Mouse (Mus musculus): Measurements from ENCODE around the gene Wdr17. TPM values are rescaled to one million over a fixed set of nuclear protein-coding genes. Genes with fewer than 3 reads are reported as not detected.

The Wdr17 gene
- total RNA-seq (2012; rRNA removed): 1.1 and 1.2 TPM in 2 replicates

DNA sequence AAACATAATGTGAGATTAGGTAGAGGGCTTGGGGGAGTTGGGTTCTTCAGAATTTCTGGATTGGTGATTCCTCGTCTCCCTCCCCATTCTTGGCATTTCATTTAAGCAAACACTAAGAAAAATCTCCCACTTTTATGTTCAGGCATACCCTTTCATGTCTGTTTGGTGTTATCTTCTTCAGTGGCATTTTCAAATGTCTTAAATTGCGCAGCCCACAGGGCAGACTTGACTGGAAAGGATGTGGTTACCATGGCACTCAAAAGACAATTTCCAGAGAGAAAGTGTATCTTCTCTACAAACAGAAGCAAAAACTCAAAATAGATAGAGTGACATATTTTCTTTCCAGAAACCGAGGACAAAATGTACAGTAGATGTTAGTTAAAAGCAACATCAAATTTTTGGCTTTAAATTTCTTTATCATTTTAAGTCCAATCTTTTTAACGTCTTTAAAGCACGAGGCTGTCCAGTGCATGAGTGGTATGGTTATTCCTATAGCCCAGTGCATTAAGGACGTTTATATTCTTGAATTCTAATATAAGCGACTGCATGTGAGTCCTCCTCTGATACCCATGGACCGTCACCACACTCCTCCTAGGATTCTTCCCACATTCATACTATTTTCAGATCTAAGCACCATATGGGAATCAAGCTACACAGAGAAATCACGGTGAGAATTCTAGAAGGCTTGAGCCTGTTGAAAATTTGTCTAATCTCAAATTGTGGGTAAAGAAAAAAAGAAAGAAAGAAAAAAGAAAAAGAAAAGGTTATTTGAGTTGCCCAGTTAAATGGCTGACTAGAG, at the start of gene Wdr17:
Wdr17 (minus strand) TSS at position 198 of the 799 bp plus-strand sequence.
- Histone ChIP-seq H3K4me3 (ENCODE audit: insufficient read depth in 1 of 2, low read depth in 1 of 2, low read length in 2 of 2, poor library complexity in 1 of 2, severe bottlenecking in 1 of 2) (no peak within 1 kb of the TSS), H3K9ac (ENCODE audit: insufficient read depth, low read depth, low read length, poor library complexity, severe bottlenecking) (no peak within 1 kb of the TSS), H3K27ac (ENCODE audit: insufficient read depth, low read depth, low read length, poor library complexity, severe bottlenecking) (no peak within 1 kb of the TSS), H3K36me3 (ENCODE audit: control insufficient read depth, insufficient read depth, low read length, poor library complexity, severe bottlenecking) (no peaks in the 10 kb centered on the region), H3K4me1 (ENCODE audit: control insufficient read depth in 2 of 2, insufficient read depth in 2 of 2, low read length in 2 of 2, poor library complexity in 1 of 2) (no peaks in the 10 kb centered on the region), H3K9me3 (ENCODE audit: control insufficient read depth, insufficient read depth, low read depth, low read length) (no peaks in the 10 kb centered on the region)
- in situ Hi-C loops (cut with MboI; ENCODE audit: low sequenced_read_pairs in 2 of 2, unreplicated experiment in 2 of 2): no loop called here
- no peak for TF ChIP-seq HCFC1 (IDR thresholded peaks at IDR 0.05; ENCODE audit: borderline replicate concordance, insufficient read depth, low read length)
- no peak for TF ChIP-seq MAFK (IDR thresholded peaks at IDR 0.05; ENCODE audit: insufficient read depth, low read depth, low read length)
- no peak for DNase-seq (ENCODE audit: low read depth, low spot score)

DNA sequence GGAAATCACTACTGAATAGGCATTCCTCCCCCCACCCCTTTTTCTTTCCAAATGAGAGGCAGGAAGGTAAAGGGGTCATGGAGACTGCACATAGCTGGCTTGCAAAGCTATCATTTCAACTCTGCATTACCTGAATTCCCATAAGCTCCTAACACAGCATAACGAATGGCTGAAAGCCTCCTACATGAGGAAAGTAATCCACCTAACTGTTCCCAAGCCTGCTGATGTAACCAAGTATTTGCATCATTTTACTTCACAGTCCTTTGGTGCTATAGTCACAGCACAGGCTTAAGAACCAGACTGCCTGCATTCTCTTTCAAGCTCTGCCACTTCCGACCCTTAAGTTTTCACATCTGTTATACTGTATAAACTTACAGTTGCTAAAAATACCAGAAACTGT, 45.3 kb upstream of the Wdr17 start:
- Histone ChIP-seq H3K36me3 (ENCODE audit: control insufficient read depth, insufficient read depth, low read length, poor library complexity, severe bottlenecking) (no peaks in the 10 kb centered on the region), H3K9ac (ENCODE audit: insufficient read depth, low read depth, low read length, poor library complexity, severe bottlenecking) (no peak overlapping the region), H3K4me3 (ENCODE audit: insufficient read depth in 1 of 2, low read depth in 1 of 2, low read length in 2 of 2, poor library complexity in 1 of 2, severe bottlenecking in 1 of 2) (no peak overlapping the region), H3K4me1 (ENCODE audit: control insufficient read depth in 2 of 2, insufficient read depth in 2 of 2, low read length in 2 of 2, poor library complexity in 1 of 2) (no peaks in the 10 kb centered on the region), H3K9me3 (ENCODE audit: control insufficient read depth, insufficient read depth, low read depth, low read length) (no peaks in the 10 kb centered on the region), H3K27ac (ENCODE audit: insufficient read depth, low read depth, low read length, poor library complexity, severe bottlenecking) (no peak overlapping the region)
- in situ Hi-C loops (cut with MboI; ENCODE audit: low sequenced_read_pairs in 2 of 2, unreplicated experiment in 2 of 2): no loop called here
- no peak for TF ChIP-seq ZNF384 (IDR thresholded peaks at IDR 0.05; ENCODE audit: low read depth, low read length)
- no peak for TF ChIP-seq CHD2 (IDR thresholded peaks at IDR 0.05; ENCODE audit: low read depth, low read length)
- DNase-seq (ENCODE audit: low read depth, low spot score): no peak

DNA sequence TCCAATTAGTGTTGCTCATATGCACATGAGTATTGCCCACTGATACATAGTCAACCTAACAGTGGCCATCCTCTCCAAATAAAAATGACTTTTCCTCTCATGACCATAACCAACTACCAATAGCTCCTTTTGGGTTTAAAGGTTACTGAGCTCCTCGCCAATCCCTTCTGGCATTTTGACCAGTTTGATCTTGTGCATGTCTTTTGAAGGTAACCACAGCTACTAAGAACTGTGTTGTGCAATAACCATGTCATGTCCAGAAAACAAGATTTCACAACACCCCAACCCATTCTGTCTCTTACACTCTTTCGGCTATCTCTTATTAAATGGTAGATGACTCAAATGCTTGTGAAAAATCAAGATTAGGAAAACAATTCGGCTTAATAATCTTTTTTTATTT, 38.0 kb upstream of the Wdr17 start:
- Histone ChIP-seq H3K4me1 (ENCODE audit: control insufficient read depth in 2 of 2, insufficient read depth in 2 of 2, low read length in 2 of 2, poor library complexity in 1 of 2) (no peaks in the 10 kb centered on the region), H3K27ac (ENCODE audit: insufficient read depth, low read depth, low read length, poor library complexity, severe bottlenecking) (no peak overlapping the region), H3K36me3 (ENCODE audit: control insufficient read depth, insufficient read depth, low read length, poor library complexity, severe bottlenecking) (no peaks in the 10 kb centered on the region), H3K4me3 (ENCODE audit: insufficient read depth in 1 of 2, low read depth in 1 of 2, low read length in 2 of 2, poor library complexity in 1 of 2, severe bottlenecking in 1 of 2) (no peak overlapping the region), H3K9ac (ENCODE audit: insufficient read depth, low read depth, low read length, poor library complexity, severe bottlenecking) (no peak overlapping the region), H3K9me3 (ENCODE audit: control insufficient read depth, insufficient read depth, low read depth, low read length) (no peaks in the 10 kb centered on the region)
- in situ Hi-C loops (cut with MboI; ENCODE audit: low sequenced_read_pairs in 2 of 2, unreplicated experiment in 2 of 2): no loop called here
- no peak for DNase-seq (ENCODE audit: low read depth, low spot score)
- no peak for TF ChIP-seq HCFC1 (IDR thresholded peaks at IDR 0.05; ENCODE audit: borderline replicate concordance, insufficient read depth, low read length)
- TF ChIP-seq ZNF384 (IDR thresholded peaks at IDR 0.05; ENCODE audit: low read depth, low read length): no peak
- TF ChIP-seq MAFK (IDR thresholded peaks at IDR 0.05; ENCODE audit: insufficient read depth, low read depth, low read length): no peak

DNA sequence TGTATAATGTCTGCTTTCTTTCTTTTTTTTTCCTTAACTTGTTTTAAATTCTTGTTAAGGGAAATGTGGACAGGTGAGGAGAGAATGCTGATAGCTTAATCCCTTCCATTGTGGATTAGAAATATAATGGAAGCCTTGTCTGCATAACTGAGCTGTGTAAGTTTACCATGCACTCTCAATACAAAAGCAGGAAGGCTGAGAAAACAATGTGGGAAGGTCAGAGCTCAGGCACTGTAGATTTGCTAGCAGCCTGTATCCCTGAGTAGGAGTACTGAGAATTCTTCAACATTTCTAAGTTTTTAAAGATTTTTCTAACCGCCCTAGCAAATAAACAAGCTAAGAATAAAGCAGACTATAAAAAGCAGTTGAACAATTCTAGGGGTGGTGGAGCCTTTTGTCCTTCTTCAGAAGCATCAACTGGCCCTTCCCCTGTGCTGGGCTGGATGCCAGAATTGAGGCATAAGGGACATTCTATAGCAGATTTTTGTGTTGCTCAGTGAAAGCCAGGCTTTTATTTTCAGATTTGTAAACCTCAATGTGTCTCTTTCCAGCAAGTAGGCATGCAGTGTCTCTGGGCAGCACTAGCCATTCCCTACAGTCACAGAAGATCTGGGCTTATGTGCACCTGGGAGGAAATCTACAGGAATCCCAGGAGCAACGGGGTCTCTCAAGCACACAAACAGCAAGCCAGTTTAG, 35.3 kb upstream of the Wdr17 start:
- H3K9ac ChIP-seq (ENCODE audit: insufficient read depth, low read depth, low read length, poor library complexity, severe bottlenecking): no peak overlapping the region
- no peaks in the 10 kb centered on the region for H3K36me3 ChIP-seq (ENCODE audit: control insufficient read depth, insufficient read depth, low read length, poor library complexity, severe bottlenecking)
- in situ Hi-C loops (cut with MboI; ENCODE audit: low sequenced_read_pairs in 2 of 2, unreplicated experiment in 2 of 2): no loop called here
- no peaks in the 10 kb centered on the region for H3K4me1 ChIP-seq (ENCODE audit: control insufficient read depth in 2 of 2, insufficient read depth in 2 of 2, low read length in 2 of 2, poor library complexity in 1 of 2)
- no peak overlapping the region for H3K4me3 ChIP-seq (ENCODE audit: insufficient read depth in 1 of 2, low read depth in 1 of 2, low read length in 2 of 2, poor library complexity in 1 of 2, severe bottlenecking in 1 of 2)
- TF ChIP-seq HCFC1 (IDR thresholded peaks at IDR 0.05; ENCODE audit: borderline replicate concordance, insufficient read depth, low read length) (no peak), ZNF384 (IDR thresholded peaks at IDR 0.05; ENCODE audit: low read depth, low read length) (no peak), CHD2 (IDR thresholded peaks at IDR 0.05; ENCODE audit: low read depth, low read length) (no peak), ZC3H11A (IDR thresholded peaks at IDR 0.05; ENCODE audit: borderline replicate concordance, low read depth, low read length) (no peak), MAFK (IDR thresholded peaks at IDR 0.05; ENCODE audit: insufficient read depth, low read depth, low read length) (no peak)
- no peaks in the 10 kb centered on the region for H3K9me3 ChIP-seq (ENCODE audit: control insufficient read depth, insufficient read depth, low read depth, low read length)
- no peak overlapping the region for H3K27ac ChIP-seq (ENCODE audit: insufficient read depth, low read depth, low read length, poor library complexity, severe bottlenecking)
- no peak for DNase-seq (ENCODE audit: low read depth, low spot score)

All from ES-E14 (cell line).